22 mouse cellular contexts compared by ENCODE assay signal in genomic region chr17:28588591-28588990, GRCm38 (mm10). TPM values are rescaled to one million over a fixed set of nuclear protein-coding genes. Genes with fewer than 3 reads are reported as not detected.
"Had no signal": no experiment of that assay in that cellular context is flagged by ENCODE, and none has a peak within 500 bp of the region (broad histone marks: within the 10 kb centered on the region; RNA-seq: fewer than 3 reads in every experiment).

No protein-coding gene starts in this region.

- DNase-seq: kidney, adult 8-10 months; kidney, postnatal 14 days; left cerebral cortex, postnatal 4 days; lung, adult 18-20 months; right cerebral cortex, adult 18-20 months; right cerebral cortex, postnatal 25 days had no signal

- H3K27me3 ChIP-seq: limb, embryonic 13.5 days; midbrain, embryonic 13.5 days had no signal

- H3K9ac ChIP-seq: limb, embryonic 13.5 days; midbrain, embryonic 13.5 days had no signal

- H3K27ac ChIP-seq: limb, embryonic 13.5 days; midbrain, embryonic 13.5 days had no signal

- H3K9me3 ChIP-seq: limb, embryonic 13.5 days; midbrain, embryonic 13.5 days had no signal

- H3K4me2 ChIP-seq: limb, embryonic 13.5 days; midbrain, embryonic 13.5 days had no signal

- ATAC-seq: intestine, embryonic 16.5 days; midbrain, embryonic 13.5 days had no signal

- H3K4me3 ChIP-seq: limb, embryonic 13.5 days; midbrain, embryonic 13.5 days had no signal

- H3K4me1 ChIP-seq: limb, embryonic 13.5 days; midbrain, embryonic 13.5 days had no signal

RNA-seq across cellular contexts. Expression of gene Lhfpl5, which starts 13.2 kb away (rescaled TPM):
- total RNA-seq: liver, adult 2 months; megakaryocyte progenitor cell, adult 5-6 weeks had no signal
- polyA plus RNA-seq: liver, adult 2 months had no signal

RNA-seq across cellular contexts. Expression of gene Clps, which starts 28.0 kb away (rescaled TPM):
- total RNA-seq: layer of hippocampus, adult 8-10 months; layer of hippocampus, postnatal 14 days; left cerebral cortex, adult 18-20 months; left cerebral cortex, postnatal 10 days; left cerebral cortex, postnatal 4 days; megakaryocyte progenitor cell, adult 5-6 weeks; midbrain, postnatal 0 days had no signal
- polyA plus RNA-seq: midbrain, postnatal 0 days; neural tube, embryonic 14.5 days had no signal

RNA-seq across cellular contexts. Expression of gene Clpsl2, which starts 39.4 kb away (rescaled TPM):
- total RNA-seq: layer of hippocampus, adult 8-10 months; layer of hippocampus, postnatal 14 days; left cerebral cortex, adult 18-20 months; left cerebral cortex, postnatal 10 days; left cerebral cortex, postnatal 4 days; liver, adult 2 months; megakaryocyte progenitor cell, adult 5-6 weeks; midbrain, postnatal 0 days had no signal
- polyA plus RNA-seq: intestine, embryonic 16.5 days; large intestine, adult 2 months; limb, embryonic 13.5 days; liver, adult 2 months; lung, embryonic 16.5 days; midbrain, embryonic 13.5 days; midbrain, postnatal 0 days; neural tube, embryonic 14.5 days; small intestine, adult 2 months; stomach, embryonic 16.5 days; thymus, postnatal 0 days had no signal

RNA-seq across cellular contexts. Expression of gene Armc12, which starts 58.0 kb away (rescaled TPM):
- total RNA-seq: layer of hippocampus, adult 8-10 months; layer of hippocampus, postnatal 14 days; left cerebral cortex, adult 18-20 months; left cerebral cortex, postnatal 10 days; left cerebral cortex, postnatal 4 days; liver, adult 2 months; megakaryocyte progenitor cell, adult 5-6 weeks; midbrain, postnatal 0 days had no signal
- polyA plus RNA-seq: intestine, embryonic 16.5 days; large intestine, adult 2 months; limb, embryonic 13.5 days; liver, adult 2 months; lung, embryonic 16.5 days; midbrain, embryonic 13.5 days; midbrain, postnatal 0 days; neural tube, embryonic 14.5 days; small intestine, adult 2 months; stomach, embryonic 16.5 days; thymus, postnatal 0 days had no signal
